Mouse (Mus musculus) forebrain, embryonic 16.5 days (tissue): ENCODE measurements around the gene Cacna1b. TPM values are rescaled to one million over a fixed set of nuclear protein-coding genes. Genes with fewer than 3 reads are reported as not detected.

ENCODE experiments used
- ATAC-seq: fragments of 200-750 bp; cut with Nextera tagmentation; 2 replicates; pipeline ENCODE4 v1.8.0; 2017; ENCODE audit warnings: mild to moderate bottlenecking, moderate library complexity
- H3K27ac ChIP-seq: fragments of 300-500 bp; sonication (generic); 2 replicates; pipeline ENCODE4 v1.5.1; 2014; ENCODE audit warnings: low read length, control low read depth
- H3K27me3 ChIP-seq: fragments of 300-500 bp; sonication (generic); replicated peaks from 2 replicates; pipeline ENCODE4 v1.6.1; 2014; ENCODE audit warnings: low read length; ENCODE audit not compliant: control insufficient read depth, insufficient read depth
- H3K36me3 ChIP-seq: fragments of 300-500 bp; sonication (generic); 2 replicates; pipeline ENCODE4 v1.6.1; 2014; ENCODE audit not compliant: control insufficient read depth, insufficient read depth
- H3K4me1 ChIP-seq: fragments of 300-500 bp; sonication (generic); replicated peaks from 2 replicates; pipeline ENCODE4 v1.6.1; 2014; ENCODE audit warnings: low read length; ENCODE audit not compliant: control insufficient read depth, insufficient read depth
- H3K4me2 ChIP-seq: fragments of 300-500 bp; sonication (generic); 2 replicates; pipeline ENCODE4 v1.6.1; 2014; ENCODE audit warnings: mild to moderate bottlenecking, low read length, control low read depth
- H3K4me3 ChIP-seq: fragments of 300-500 bp; sonication (generic); replicated peaks from 2 replicates; pipeline ENCODE4 v1.5.1; 2014; ENCODE audit warnings: mild to moderate bottlenecking, low read length, control low read depth
- H3K9ac ChIP-seq: fragments of 300-500 bp; sonication (generic); replicated peaks from 2 replicates; pipeline ENCODE4 v1.6.1; 2014; ENCODE audit warnings: low read depth, low read length, control low read depth
- H3K9me3 ChIP-seq: fragments of 300-500 bp; sonication (generic); 2 replicates; pipeline ENCODE4 v1.6.1; 2016; ENCODE audit warnings: low read length; ENCODE audit not compliant: control insufficient read depth
- WGBS: fragments of 180-500 bp; shearing (Covaris S2); extraction: QIAGEN DNeasy Blood & Tissue Kit; methylation state at CpG from one replicate; pipeline ENCODE4 v1.1.7; 2014; 5-methylcytosine and 5-hydroxymethylcytosine counted together
- polyA plus RNA-seq: library from polyadenylated mRNA; unstranded; fragments of >200 nt; fragmentation: Nextera tagmentation; extraction: Ambion mirVana; gene quantifications from 2 replicates; pipeline ENCODE4 v1.2.1, GENCODE M21; 2015

Gene Cacna1b
- polyA plus RNA-seq, 1 experiment from 2014 or later = 10.1 TPM

GRCm38 (mm10) chr2:24553962-24554361 is 209.0 kb downstream of the Cacna1b start:
- no peak overlapping the region for H3K4me2 ChIP-seq
- no peaks in the 10 kb centered on the region for H3K4me1 ChIP-seq
- H3K27ac ChIP-seq = no peak overlapping the region
- no peak overlapping the region for H3K9ac ChIP-seq
- ATAC-seq = no peak
- no peaks in the 10 kb centered on the region for H3K36me3 ChIP-seq
- H3K9me3 ChIP-seq = no peaks in the 10 kb centered on the region
- WGBS = 69% methylated on average over 7 of the region's 7 CpGs
- H3K4me3 ChIP-seq = no peak overlapping the region
- H3K27me3 ChIP-seq = no peaks in the 10 kb centered on the region

Other genes with a start within 250 kb of the Cacna1b start
- 125 and 132 TPM in 2 replicates for gene Ehmt1, start 156.5 kb upstream of the Cacna1b start, polyA plus RNA-seq
- 31.7 and 40.9 TPM in 2 replicates for gene Arrdc1, start 172.1 kb upstream of the Cacna1b start, polyA plus RNA-seq
- gene Zmynd19, start 186.6 kb upstream of the Cacna1b start, polyA plus RNA-seq = 16.7 and 20.8 TPM in 2 replicates
- 41.5 and 44.9 TPM in 2 replicates for gene Dph7, start 199.2 kb upstream of the Cacna1b start, polyA plus RNA-seq
- gene Mrpl41, start 211.9 kb upstream of the Cacna1b start, polyA plus RNA-seq = 143 and 150 TPM in 2 replicates
- gene Pnpla7, start 212.9 kb upstream of the Cacna1b start, polyA plus RNA-seq = 4.4 and 4.5 TPM in 2 replicates